Mouse (Mus musculus) urinary bladder, adult 2 months (tissue): Measurements from ENCODE around the gene Samsn1. TPM values are rescaled to one million over a fixed set of nuclear protein-coding genes. Genes with fewer than 3 reads are reported as not detected.

Experiments
- DNase-seq: peaks from one replicate; pipeline ENCODE4 v3.0.0; 2022; ENCODE audit warnings: low spot score
- polyA plus RNA-seq: library from polyadenylated mRNA; depleted of rRNA; stranded (reverse); fragments of >200 nt; gene quantifications from 2 replicates; pipeline ENCODE4 v1.2.3, GENCODE M21; 2012

The Samsn1 gene
- polyA plus RNA-seq, 1 experiment, result 1.8 TPM

GRCm38 (mm10) chr16:75933357-75933756 is 88.7 kb downstream of the Samsn1 start:
- DNase-seq, result no peak

GRCm38 (mm10) chr16:75930222-75930553 is 91.9 kb downstream of the Samsn1 start:
- no peak for DNase-seq

- no peak for DNase-seq
Measured at GRCm38 (mm10) chr16:75929536-75930221, 92.4 kb downstream of the Samsn1 start.

- no peak for DNase-seq
Measured at GRCm38 (mm10) chr16:75926511-75926910, 95.6 kb downstream of the Samsn1 start.

- no peak for DNase-seq
Measured at GRCm38 (mm10) chr16:75920870-75921269, 101.2 kb downstream of the Samsn1 start.

GRCm38 (mm10) chr16:75919298-75919697 is 102.8 kb downstream of the Samsn1 start:
- no peak for DNase-seq

GRCm38 (mm10) chr16:75917712-75918111 is 104.4 kb downstream of the Samsn1 start:
- no peak for DNase-seq

- no peak for DNase-seq
Measured at GRCm38 (mm10) chr16:75912051-75912450, 110.0 kb downstream of the Samsn1 start.

GRCm38 (mm10) chr16:75908635-75909494 is 113.2 kb downstream of the Samsn1 start:
- no peak for DNase-seq

- DNase-seq, result no peak
Measured at GRCm38 (mm10) chr16:75906790-75907189, 115.3 kb downstream of the Samsn1 start.

GRCm38 (mm10) chr16:75906260-75906659 is 115.8 kb downstream of the Samsn1 start:
- DNase-seq, result no peak

- DNase-seq, result no peak
Measured at GRCm38 (mm10) chr16:75905324-75905723, 116.8 kb downstream of the Samsn1 start.

GRCm38 (mm10) chr16:75904072-75904471 is 118.0 kb downstream of the Samsn1 start:
- no peak for DNase-seq

GRCm38 (mm10) chr16:75903028-75903427 is 119.1 kb downstream of the Samsn1 start:
- DNase-seq, result no peak

- no peak for DNase-seq
Measured at GRCm38 (mm10) chr16:75899885-75900620, 122.0 kb downstream of the Samsn1 start.

- no peak for DNase-seq
Measured at GRCm38 (mm10) chr16:75897828-75898367, 124.2 kb downstream of the Samsn1 start.

- DNase-seq, result no peak
Measured at GRCm38 (mm10) chr16:75894263-75894901, 127.7 kb downstream of the Samsn1 start.

- DNase-seq, result no peak
Measured at GRCm38 (mm10) chr16:75893470-75893869, 128.6 kb downstream of the Samsn1 start.

- no peak for DNase-seq
Measured at GRCm38 (mm10) chr16:75889081-75889646, 132.9 kb downstream of the Samsn1 start.

- no peak for DNase-seq
Measured at GRCm38 (mm10) chr16:75887203-75887602, 134.9 kb downstream of the Samsn1 start.

GRCm38 (mm10) chr16:75878885-75879284 is 143.2 kb downstream of the Samsn1 start:
- no peak for DNase-seq
